Mouse (Mus musculus): Measurements from ENCODE around the gene Smarcc2. TPM values are rescaled to one million over a fixed set of nuclear protein-coding genes. Genes with fewer than 3 reads are reported as not detected.
"Not testable (repeated sequence)": the region's sequence is repeated elsewhere in the genome, so short reads cannot be mapped to it uniquely, and the experiment has no call there.

Gene Smarcc2
- polyA plus RNA-seq, 1 experiment from 2014 or later: 185 TPM

DNA sequence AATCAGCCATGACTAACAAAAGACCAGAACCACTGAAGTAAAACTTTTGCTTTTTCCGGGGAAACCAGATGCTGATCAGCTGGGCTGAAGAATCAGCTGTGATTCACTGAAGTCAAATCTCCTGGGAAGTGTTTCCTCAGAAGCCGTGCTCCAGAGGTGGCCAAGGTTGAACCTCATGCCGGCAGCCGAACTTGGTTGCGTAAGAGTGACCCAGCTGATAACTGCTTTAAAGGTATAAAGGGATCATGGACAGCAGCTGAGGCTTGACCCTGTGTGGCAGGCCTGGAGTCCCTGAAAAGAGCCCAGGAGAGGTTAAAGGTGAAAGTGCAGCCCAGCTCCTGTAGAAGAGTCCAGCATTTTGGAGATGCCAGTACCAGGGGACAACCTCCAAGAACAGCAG is 43.3 kb downstream of the Smarcc2 start:
- Histone ChIP-seq H3K9me3 (replicated peaks; ENCODE audit: control insufficient read depth, low read length, poor library complexity, severe bottlenecking) (no peaks in the 10 kb centered on the region), H3K4me3 (ENCODE audit: low read depth, low read length) (no peak overlapping the region), H3K4me2 (ENCODE audit: low read length) (no peak overlapping the region), H3K4me1 (ENCODE audit: control insufficient read depth, insufficient read depth, low read length) (peaks cover 10% of the 10 kb centered on the region), H3K27me3 (ENCODE audit: control insufficient read depth, insufficient read depth, low read depth, low read length) (no peaks in the 10 kb centered on the region), H3K27ac (ENCODE audit: low read length) (no peak overlapping the region), H3K36me3 (ENCODE audit: control insufficient read depth, insufficient read depth, low read length) (no peaks in the 10 kb centered on the region), H3K9ac (ENCODE audit: low read depth, low read length) (no peak overlapping the region)
- ATAC-seq: no peak
- 78% methylated on average over 5 of the region's 5 CpGs for WGBS

DNA sequence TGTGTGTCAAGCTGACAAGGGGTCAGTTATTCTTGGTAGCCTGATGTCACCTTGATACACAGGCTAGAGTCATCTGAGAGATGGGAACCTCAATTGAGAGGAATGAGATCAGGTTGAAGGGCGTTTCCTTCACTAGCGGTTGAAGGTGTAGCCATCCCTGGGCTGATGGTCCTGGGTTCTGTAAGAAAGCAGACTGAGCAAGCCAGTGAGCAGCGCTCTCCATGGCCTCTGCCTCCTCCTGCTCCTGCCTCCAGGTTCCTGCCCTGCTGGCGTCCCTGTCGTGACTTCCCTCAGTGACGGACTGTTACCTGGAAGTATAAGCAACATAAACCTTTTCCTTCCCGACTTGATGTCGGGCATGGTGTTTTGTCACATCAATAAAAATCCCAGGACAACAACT is 44.5 kb downstream of the Smarcc2 start:
- no peak overlapping the region for H3K4me2 ChIP-seq (ENCODE audit: low read length)
- no peak for ATAC-seq
- H3K4me3 ChIP-seq (ENCODE audit: low read depth, low read length): no peak overlapping the region
- H3K9me3 ChIP-seq (replicated peaks; ENCODE audit: control insufficient read depth, low read length, poor library complexity, severe bottlenecking): no peaks in the 10 kb centered on the region
- peaks cover 2% of the 10 kb centered on the region; the same call in 1 of the 2 replicates for H3K36me3 ChIP-seq (ENCODE audit: control insufficient read depth, insufficient read depth, low read length)
- H3K4me1 ChIP-seq (ENCODE audit: control insufficient read depth, insufficient read depth, low read length): peaks cover 5% of the 10 kb centered on the region; the same call in 1 of the 2 replicates
- no peak overlapping the region for H3K9ac ChIP-seq (ENCODE audit: low read depth, low read length)
- H3K27ac ChIP-seq (ENCODE audit: low read length): no peak overlapping the region
- no peaks in the 10 kb centered on the region for H3K27me3 ChIP-seq (ENCODE audit: control insufficient read depth, insufficient read depth, low read depth, low read length)
- 75% methylated on average over 8 of the region's 8 CpGs for WGBS

DNA sequence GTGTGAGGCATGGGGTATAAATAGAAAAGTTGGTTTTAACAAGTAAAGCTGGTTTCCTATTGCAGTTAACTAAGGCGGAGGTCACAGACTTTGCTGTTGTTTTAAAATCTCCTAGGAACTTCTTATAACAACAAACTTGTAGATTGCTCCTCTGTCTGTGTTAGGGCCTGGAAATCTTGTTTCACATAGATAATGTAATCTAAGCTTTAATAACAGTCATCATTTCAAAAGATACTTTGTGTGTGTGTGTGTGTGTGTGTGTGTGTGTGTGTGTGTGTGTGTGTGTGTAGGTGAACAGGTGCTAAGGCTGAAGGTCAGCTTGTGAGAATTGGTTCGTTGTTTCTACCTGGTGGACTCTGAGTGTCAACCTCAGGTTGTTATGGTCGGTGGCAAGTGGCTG is 45.0 kb downstream of the Smarcc2 start:
- Histone ChIP-seq H3K36me3 (ENCODE audit: control insufficient read depth, insufficient read depth, low read length) (peaks cover 2% of the 10 kb centered on the region; the same call in 1 of the 2 replicates), H3K4me1 (ENCODE audit: control insufficient read depth, insufficient read depth, low read length) (peaks cover 5% of the 10 kb centered on the region; the same call in 1 of the 2 replicates), H3K4me2 (ENCODE audit: low read length) (no peak overlapping the region), H3K27me3 (ENCODE audit: control insufficient read depth, insufficient read depth, low read depth, low read length) (no peaks in the 10 kb centered on the region), H3K27ac (ENCODE audit: low read length) (no peak overlapping the region), H3K9ac (ENCODE audit: low read depth, low read length) (no peak overlapping the region), H3K9me3 (replicated peaks; ENCODE audit: control insufficient read depth, low read length, poor library complexity, severe bottlenecking) (no peaks in the 10 kb centered on the region), H3K4me3 (ENCODE audit: low read depth, low read length) (no peak overlapping the region)
- WGBS: 93% methylated on average over 3 of the region's 3 CpGs
- no peak for ATAC-seq

DNA sequence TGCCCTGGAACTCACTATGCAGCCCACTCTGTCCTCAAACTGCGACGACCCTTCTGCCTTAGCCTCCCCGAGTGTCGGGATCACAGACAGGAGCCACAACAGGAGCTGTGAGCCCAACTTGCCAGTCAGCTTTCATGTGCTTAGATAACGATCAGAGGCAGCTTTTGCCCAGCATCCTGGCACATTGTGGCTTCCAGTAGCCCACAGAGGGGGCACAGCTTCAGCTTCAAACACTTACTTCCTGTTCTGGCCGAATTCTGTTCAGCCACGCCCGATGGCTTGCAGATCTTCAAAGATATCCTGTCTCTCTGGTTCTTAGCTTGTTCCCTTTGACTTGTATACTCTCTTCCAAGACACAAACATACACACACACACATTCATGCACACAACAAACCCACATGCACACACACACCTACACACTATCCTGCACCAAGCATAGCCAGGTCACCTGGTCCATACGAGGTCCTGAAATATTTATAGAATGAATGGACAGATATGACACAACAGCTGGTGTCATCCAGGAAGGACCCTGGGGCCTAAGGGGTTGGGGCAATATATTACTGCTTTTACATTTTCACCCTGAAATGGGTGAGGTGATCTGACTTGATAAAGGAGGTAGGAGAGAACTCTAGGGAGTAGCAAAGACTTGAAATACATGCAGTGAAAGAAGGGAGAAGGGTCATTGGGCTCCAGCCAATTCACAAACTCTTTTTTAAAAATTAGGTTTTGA is 45.8 kb downstream of the Smarcc2 start:
- Histone ChIP-seq H3K4me2 (ENCODE audit: low read length) (no peak overlapping the region), H3K9ac (ENCODE audit: low read depth, low read length) (no peak overlapping the region), H3K27me3 (ENCODE audit: control insufficient read depth, insufficient read depth, low read depth, low read length) (no peaks in the 10 kb centered on the region), H3K4me1 (ENCODE audit: control insufficient read depth, insufficient read depth, low read length) (no peaks in the 10 kb centered on the region), H3K27ac (ENCODE audit: low read length) (no peak overlapping the region), H3K36me3 (ENCODE audit: control insufficient read depth, insufficient read depth, low read length) (peaks cover 4% of the 10 kb centered on the region; the same call in 1 of the 2 replicates), H3K4me3 (ENCODE audit: low read depth, low read length) (no peak overlapping the region), H3K9me3 (replicated peaks; ENCODE audit: control insufficient read depth, low read length, poor library complexity, severe bottlenecking) (no peaks in the 10 kb centered on the region)
- WGBS: 78% methylated on average over 9 of the region's 9 CpGs
- no peak for ATAC-seq

DNA sequence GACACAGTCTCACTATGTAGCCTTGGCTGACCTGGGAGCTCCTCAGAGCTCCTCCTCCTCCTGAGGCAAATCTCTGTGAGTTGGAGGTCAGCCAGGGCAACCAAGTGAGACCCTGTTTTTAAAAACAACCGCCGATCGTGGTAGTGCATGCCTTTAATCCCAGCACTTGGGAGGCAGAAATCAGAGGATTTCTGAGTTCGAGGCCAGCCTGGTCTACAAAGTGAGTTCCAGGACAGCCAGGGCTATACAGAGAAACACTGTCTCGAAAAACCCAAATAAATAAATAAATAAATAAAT is 46.3 kb downstream of the Smarcc2 start:
- H3K27ac ChIP-seq (ENCODE audit: low read length); H3K4me2 ChIP-seq (ENCODE audit: low read length); H3K27me3 ChIP-seq (ENCODE audit: control insufficient read depth, insufficient read depth, low read depth, low read length); H3K36me3 ChIP-seq (ENCODE audit: control insufficient read depth, insufficient read depth, low read length); H3K4me3 ChIP-seq (ENCODE audit: low read depth, low read length); H3K9ac ChIP-seq (ENCODE audit: low read depth, low read length); ATAC-seq; H3K4me1 ChIP-seq (ENCODE audit: control insufficient read depth, insufficient read depth, low read length); H3K9me3 ChIP-seq (replicated peaks; ENCODE audit: control insufficient read depth, low read length, poor library complexity, severe bottlenecking): not testable (repeated sequence)
- 77% methylated on average over 5 of the region's 5 CpGs for WGBS

DNA sequence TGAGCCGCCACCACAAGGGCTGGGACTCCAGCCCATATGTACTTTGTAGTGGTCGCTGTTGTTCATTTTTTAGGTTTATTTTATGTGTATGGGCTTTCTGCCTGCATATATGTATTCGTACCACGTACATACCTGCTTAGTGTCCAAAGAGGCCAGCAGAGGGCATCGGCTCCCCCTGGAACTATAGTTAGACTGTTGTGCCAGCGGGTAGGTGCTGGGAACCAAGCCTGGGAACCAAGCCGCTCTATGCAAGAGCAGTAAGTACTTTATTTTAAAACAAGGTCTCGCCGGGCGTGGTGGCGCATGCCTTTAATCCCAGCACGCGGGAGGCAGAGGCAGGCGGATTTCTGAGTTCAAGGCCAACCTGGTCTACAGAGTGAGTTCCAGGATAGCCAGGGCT is 46.9 kb downstream of the Smarcc2 start:
- Histone ChIP-seq H3K27ac (ENCODE audit: low read length) (no peak overlapping the region), H3K4me2 (ENCODE audit: low read length) (no peak overlapping the region), H3K9ac (ENCODE audit: low read depth, low read length) (no peak overlapping the region), H3K9me3 (replicated peaks; ENCODE audit: control insufficient read depth, low read length, poor library complexity, severe bottlenecking) (no peaks in the 10 kb centered on the region), H3K4me1 (ENCODE audit: control insufficient read depth, insufficient read depth, low read length) (no peaks in the 10 kb centered on the region), H3K27me3 (ENCODE audit: control insufficient read depth, insufficient read depth, low read depth, low read length) (no peaks in the 10 kb centered on the region), H3K4me3 (ENCODE audit: low read depth, low read length) (no peak overlapping the region), H3K36me3 (ENCODE audit: control insufficient read depth, insufficient read depth, low read length) (peaks cover 4% of the 10 kb centered on the region; the same call in 1 of the 2 replicates)
- ATAC-seq: no peak
- WGBS: 96% methylated on average over 14 of the region's 14 CpGs

DNA sequence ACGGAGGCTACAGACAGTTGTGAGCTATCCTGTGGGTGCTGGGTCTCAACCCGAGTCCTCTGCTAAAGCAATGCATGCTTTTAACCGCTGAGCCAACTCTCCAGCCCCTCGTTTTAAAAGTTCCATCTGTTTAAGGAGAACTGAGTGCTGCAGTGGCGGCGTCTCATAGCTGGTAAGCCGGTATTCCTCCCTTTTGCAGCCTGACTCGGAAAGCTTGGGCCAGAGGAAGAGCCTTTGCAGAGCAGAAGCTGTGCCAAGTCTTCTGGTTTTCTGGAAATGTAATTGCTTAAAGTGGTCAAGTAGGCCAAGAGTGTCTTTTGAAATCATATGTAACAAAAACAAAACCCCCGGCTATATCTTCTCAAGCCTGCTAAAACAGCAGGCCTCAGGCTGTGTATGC is 49.2 kb downstream of the Smarcc2 start:
- no peaks in the 10 kb centered on the region for H3K4me1 ChIP-seq (ENCODE audit: control insufficient read depth, insufficient read depth, low read length)
- no peak overlapping the region for H3K27ac ChIP-seq (ENCODE audit: low read length)
- H3K4me2 ChIP-seq (ENCODE audit: low read length): no peak overlapping the region
- 84% methylated on average over 9 of the region's 9 CpGs for WGBS
- no peaks in the 10 kb centered on the region for H3K9me3 ChIP-seq (replicated peaks; ENCODE audit: control insufficient read depth, low read length, poor library complexity, severe bottlenecking)
- no peak for ATAC-seq
- peaks cover 4% of the 10 kb centered on the region; the same call in 1 of the 2 replicates for H3K36me3 ChIP-seq (ENCODE audit: control insufficient read depth, insufficient read depth, low read length)
- H3K9ac ChIP-seq (ENCODE audit: low read depth, low read length): no peak overlapping the region
- no peaks in the 10 kb centered on the region for H3K27me3 ChIP-seq (ENCODE audit: control insufficient read depth, insufficient read depth, low read depth, low read length)
- H3K4me3 ChIP-seq (ENCODE audit: low read depth, low read length): no peak overlapping the region

DNA sequence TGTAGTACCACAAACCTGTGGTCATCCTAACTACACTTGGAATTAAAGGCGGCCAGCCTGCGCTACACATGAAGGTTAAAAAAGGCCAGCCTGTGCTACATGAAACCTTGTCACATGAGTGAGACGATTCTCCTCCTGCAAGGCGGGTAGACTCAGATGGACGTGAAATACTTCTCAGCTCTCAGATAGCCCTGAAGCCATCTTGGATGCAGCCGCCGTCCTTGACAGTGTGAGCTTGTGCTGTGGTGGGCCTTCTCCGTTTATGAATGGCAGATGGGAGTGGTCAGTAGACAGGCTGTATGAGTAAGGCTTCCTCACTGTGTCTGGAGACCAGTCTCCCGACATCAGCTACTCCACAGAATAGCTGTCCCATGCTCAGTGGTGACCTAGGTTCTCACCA is 50.2 kb downstream of the Smarcc2 start:
- Histone ChIP-seq H3K27ac (ENCODE audit: low read length) (no peak overlapping the region), H3K9ac (ENCODE audit: low read depth, low read length) (no peak overlapping the region), H3K4me3 (ENCODE audit: low read depth, low read length) (no peak overlapping the region), H3K27me3 (ENCODE audit: control insufficient read depth, insufficient read depth, low read depth, low read length) (no peaks in the 10 kb centered on the region), H3K4me2 (ENCODE audit: low read length) (no peak overlapping the region), H3K36me3 (ENCODE audit: control insufficient read depth, insufficient read depth, low read length) (peaks cover 4% of the 10 kb centered on the region; the same call in 1 of the 2 replicates), H3K4me1 (ENCODE audit: control insufficient read depth, insufficient read depth, low read length) (no peaks in the 10 kb centered on the region), H3K9me3 (replicated peaks; ENCODE audit: control insufficient read depth, low read length, poor library complexity, severe bottlenecking) (no peaks in the 10 kb centered on the region)
- no peak for ATAC-seq
- 92% methylated on average over 9 of the region's 9 CpGs for WGBS

DNA sequence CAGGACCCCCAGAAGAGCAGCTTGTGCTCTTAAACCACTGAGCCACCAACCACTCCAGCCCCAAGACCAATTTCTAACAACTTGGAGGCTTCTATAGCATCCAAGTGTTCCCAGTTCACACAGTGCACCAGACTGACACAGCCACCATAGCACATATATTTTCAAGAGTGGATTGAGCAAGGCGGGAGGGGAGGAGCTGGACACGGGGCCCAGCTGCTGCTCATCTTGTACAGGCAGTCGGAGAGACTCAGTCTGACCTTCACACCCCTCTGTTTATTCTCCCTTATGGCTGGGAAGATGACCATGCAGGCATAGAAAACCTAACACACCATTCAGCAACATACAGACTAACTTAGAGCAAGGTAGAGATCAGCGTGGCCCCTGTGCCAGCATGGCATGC is 50.8 kb downstream of the Smarcc2 start:
- ATAC-seq: no peak
- 88% methylated on average over 4 of the region's 4 CpGs for WGBS
- peaks cover 4% of the 10 kb centered on the region; the same call in 1 of the 2 replicates for H3K36me3 ChIP-seq (ENCODE audit: control insufficient read depth, insufficient read depth, low read length)
- no peak overlapping the region for H3K4me2 ChIP-seq (ENCODE audit: low read length)
- H3K4me1 ChIP-seq (ENCODE audit: control insufficient read depth, insufficient read depth, low read length): no peaks in the 10 kb centered on the region
- H3K27me3 ChIP-seq (ENCODE audit: control insufficient read depth, insufficient read depth, low read depth, low read length): no peaks in the 10 kb centered on the region
- no peak overlapping the region for H3K4me3 ChIP-seq (ENCODE audit: low read depth, low read length)
- H3K27ac ChIP-seq (ENCODE audit: low read length): no peak overlapping the region
- H3K9me3 ChIP-seq (replicated peaks; ENCODE audit: control insufficient read depth, low read length, poor library complexity, severe bottlenecking): no peaks in the 10 kb centered on the region
- H3K9ac ChIP-seq (ENCODE audit: low read depth, low read length): no peak overlapping the region
